Mouse (Mus musculus) bone marrow macrophage, adult 2 months (primary cell): Measurements from ENCODE around the gene Apol6.

Experiments
- CTCF ChIP-seq: IDR thresholded peaks from 2 replicates; pipeline ENCODE4 v1.5.1; 2012; ENCODE audit warnings: low read depth, mild to moderate bottlenecking, low read length, moderate library complexity
- POLR2A ChIP-seq: IDR thresholded peaks from 2 replicates; pipeline ENCODE4 v1.6.1; 2012; ENCODE audit warnings: mild to moderate bottlenecking, low read depth, low read length, borderline replicate concordance

GRCm38 (mm10) chr15:77008851-77009250 is 35.7 kb upstream of the Apol6 start:
- TF ChIP-seq POLR2A (no peak), CTCF (no peak)
